Mouse (Mus musculus): ENCODE data around the gene Pml. TPM values are rescaled to one million over a fixed set of nuclear protein-coding genes. Genes with fewer than 3 reads are reported as not detected.

Gene Pml
- total RNA-seq, 2 experiments from 2014 or later = 8.1 to 8.8 TPM

Small RNAs within 50 kb of the gene (microRNA-seq; reads per million reads assigned to microRNA genes)
- 0 reads per million in 2 experiments for gene Mir6385

Other genes with a start within 250 kb of the Pml start
- gene Cyp11a1, start 243.4 kb downstream of the Pml start, total RNA-seq (2021) = not detected
- gene Stra6, start 186.0 kb downstream of the Pml start, total RNA-seq (2021) = under 1 TPM; 0.30 to 0.44 TPM
- 1 to 10 TPM in 1 of 2 experiments, not detected in 1; 1.2 TPM for gene Ccdc33, start 131.0 kb downstream of the Pml start, total RNA-seq (2021)
- 10 to 100 TPM; 19.2 to 19.8 TPM for gene Islr, start 45.5 kb downstream of the Pml start, total RNA-seq (2021)
- gene Islr2, start 45.5 kb downstream of the Pml start, total RNA-seq (2021) = 1 to 10 TPM in 1 of 2 experiments, under 1 TPM in 1; 0.42 to 1.7 TPM
- 10 to 100 TPM; 10.2 to 10.5 TPM for gene Stoml1, start 3.4 kb upstream of the Pml start, total RNA-seq (2021)
- gene Loxl1, start 63.4 kb upstream of the Pml start, total RNA-seq (2021) = 10 to 100 TPM; 18.3 to 20.2 TPM
- gene Tbc1d21, start 120.7 kb upstream of the Pml start, total RNA-seq (2021) = not detected
- 10 to 100 TPM; 28.2 to 30.7 TPM for gene Insyn1, start 238.8 kb upstream of the Pml start, total RNA-seq (2021)